Mouse (Mus musculus): ENCODE measurements at regions not wholly inside any gene's neighbourhood (a gene's known extent, or its start where the extent isn't known, plus 50 kb on each side); places are given as distances from the start of the nearest gene placed in this dataset.
A peak's percentile ranks its signal among the peaks of the same experiment; 100 is the strongest.

DNA sequence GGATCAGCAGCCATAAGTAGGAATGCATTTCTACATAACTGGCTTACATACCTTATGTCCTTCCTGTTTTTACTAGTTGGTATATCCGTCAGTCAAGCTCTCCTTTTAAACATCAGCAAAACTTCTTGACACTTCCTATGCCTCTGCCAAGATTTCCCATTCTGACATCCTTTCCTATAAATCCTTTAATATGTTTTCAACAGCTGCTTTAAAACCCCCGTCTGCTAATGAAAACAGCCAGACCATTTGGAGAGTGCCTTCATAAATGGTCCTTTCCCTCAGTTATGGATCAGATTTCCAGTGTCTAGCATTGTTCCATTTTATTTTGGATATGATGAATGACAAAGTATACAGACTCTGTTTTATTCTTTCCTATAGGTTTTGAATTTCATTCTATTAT is 270.7 kb upstream of the Rgmb start:
- Histone ChIP-seq H3K9ac (ENCODE audit: low read length) (no peak overlapping the region), H3K27me3 (ENCODE audit: control insufficient read depth, insufficient read depth, low read length) (no peaks in the 10 kb centered on the region), H3K4me2 (ENCODE audit: low read depth, low read length, severe bottlenecking) (no peak overlapping the region), H3K4me1 (replicated peaks; ENCODE audit: control insufficient read depth, insufficient read depth, low read length) (no peaks in the 10 kb centered on the region), H3K27ac (ENCODE audit: low read depth, low read length) (no peak overlapping the region), H3K4me3 (ENCODE audit: low read depth, low read length) (no peak overlapping the region), H3K36me3 (ENCODE audit: control insufficient read depth, insufficient read depth, low read length) (no peaks in the 10 kb centered on the region), H3K9me3 (ENCODE audit: control insufficient read depth, low read length) (no peaks in the 10 kb centered on the region)
- no peak for ATAC-seq (replicated peaks; ENCODE audit: low FRiP score)
- 82% methylated on average over 2 of the region's 2 CpGs for WGBS
- DNase-seq (ENCODE audit: low spot score) = no peak

DNA sequence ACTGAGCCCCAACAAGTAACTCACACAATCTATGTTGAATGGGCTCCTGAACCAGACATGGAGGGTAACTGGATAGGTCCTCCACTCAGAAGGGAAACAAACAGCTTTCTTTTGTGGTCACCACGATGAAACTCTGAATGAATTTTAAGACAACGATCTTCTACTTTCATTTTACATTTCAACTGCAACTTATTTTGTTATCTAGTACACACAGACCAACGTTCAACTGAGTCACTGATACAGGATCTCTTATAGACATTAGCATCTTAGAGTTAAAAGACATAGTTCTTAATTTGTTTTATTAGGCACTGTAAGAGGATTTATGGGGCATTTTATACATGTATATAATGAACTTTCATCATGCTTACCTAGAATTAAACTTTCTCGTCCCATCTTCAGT is 262.1 kb upstream of the Rgmb start:
- H3K4me1 ChIP-seq (replicated peaks; ENCODE audit: control insufficient read depth, insufficient read depth, low read length) = no peaks in the 10 kb centered on the region
- no peak overlapping the region for H3K27ac ChIP-seq (ENCODE audit: low read depth, low read length)
- DNase-seq (ENCODE audit: low spot score) = no peak
- 88% methylated on average over 4 of the region's 4 CpGs for WGBS
- ATAC-seq (replicated peaks; ENCODE audit: low FRiP score) = no peak
- H3K4me2 ChIP-seq (ENCODE audit: low read depth, low read length, severe bottlenecking) = no peak overlapping the region
- H3K36me3 ChIP-seq (ENCODE audit: control insufficient read depth, insufficient read depth, low read length) = no peaks in the 10 kb centered on the region
- H3K9me3 ChIP-seq (ENCODE audit: control insufficient read depth, low read length) = no peaks in the 10 kb centered on the region
- H3K27me3 ChIP-seq (ENCODE audit: control insufficient read depth, insufficient read depth, low read length) = no peaks in the 10 kb centered on the region
- H3K4me3 ChIP-seq (ENCODE audit: low read depth, low read length) = no peak overlapping the region
- no peak overlapping the region for H3K9ac ChIP-seq (ENCODE audit: low read length)

- peak; percentile 61 for ATAC-seq (replicated peaks; ENCODE audit: low FRiP score)
- DNase-seq (ENCODE audit: low spot score) = no peak
These were observed 258.9 kb upstream of the Rgmb start for GRCm38 (mm10) chr17:16089619-16090280.

DNA sequence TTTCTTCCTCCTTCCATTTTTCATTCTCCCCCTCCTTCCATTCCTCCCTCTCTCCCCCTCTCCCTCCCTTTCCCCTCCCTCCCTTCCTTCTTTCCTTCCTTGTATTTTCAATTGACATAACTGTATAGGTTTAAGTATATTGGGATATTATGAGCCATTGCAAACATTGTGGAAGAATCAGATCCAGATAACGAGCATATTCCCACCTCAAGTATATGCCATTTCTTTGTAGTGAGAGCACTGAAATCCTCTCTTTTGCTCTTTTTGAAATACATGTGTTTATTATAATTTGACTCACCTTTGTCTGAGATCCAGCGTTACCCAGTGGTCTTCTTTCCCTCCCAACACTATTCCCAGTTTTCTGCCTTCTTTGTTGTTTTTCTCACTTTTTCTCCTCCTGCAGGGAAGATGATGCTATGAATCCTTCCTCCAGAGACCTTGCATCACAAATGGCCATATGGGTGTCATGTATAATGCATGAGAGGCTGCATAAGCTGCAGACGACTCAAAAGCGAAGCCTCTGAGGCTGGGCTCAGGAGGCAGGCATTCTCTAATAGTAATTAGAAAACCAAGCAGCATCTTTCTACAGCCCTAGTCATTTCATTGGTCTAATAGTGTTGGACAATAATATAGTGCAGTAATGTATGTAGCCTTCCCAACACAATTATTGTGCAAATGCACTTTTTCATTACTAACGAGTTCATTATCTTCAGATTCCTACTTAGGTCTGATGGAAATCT is 258.2 kb upstream of the Rgmb start:
- H3K9ac ChIP-seq (ENCODE audit: low read length) = no peak overlapping the region
- ATAC-seq (replicated peaks; ENCODE audit: low FRiP score) (peak; percentile 98), DNase-seq (ENCODE audit: low spot score) (peak; percentile 50)
- no peaks in the 10 kb centered on the region for H3K9me3 ChIP-seq (ENCODE audit: control insufficient read depth, low read length)
- no peak overlapping the region for H3K4me2 ChIP-seq (ENCODE audit: low read depth, low read length, severe bottlenecking)
- H3K27me3 ChIP-seq (ENCODE audit: control insufficient read depth, insufficient read depth, low read length) = no peaks in the 10 kb centered on the region
- 28% methylated on average over 5 of the region's 5 CpGs for WGBS
- peak overlapping the region; percentile 50; the same call in 1 of the 2 replicates for H3K27ac ChIP-seq (ENCODE audit: low read depth, low read length)
- H3K4me1 ChIP-seq (replicated peaks; ENCODE audit: control insufficient read depth, insufficient read depth, low read length) = no peaks in the 10 kb centered on the region
- H3K36me3 ChIP-seq (ENCODE audit: control insufficient read depth, insufficient read depth, low read length) = no peaks in the 10 kb centered on the region
- H3K4me3 ChIP-seq (ENCODE audit: low read depth, low read length) = no peak overlapping the region

More at GRCm38 (mm10) chr17:16089619-16090280, 258.9 kb upstream of the Rgmb start:
- no peaks in the 10 kb centered on the region for H3K27me3 ChIP-seq (ENCODE audit: control insufficient read depth, insufficient read depth, low read length)
- WGBS = 62% methylated on average over 8 of the region's 8 CpGs
- peak overlapping the region; percentile 50; the same call in 1 of the 2 replicates for H3K27ac ChIP-seq (ENCODE audit: low read depth, low read length)
- H3K4me3 ChIP-seq (ENCODE audit: low read depth, low read length) = no peak overlapping the region
- no peaks in the 10 kb centered on the region for H3K4me1 ChIP-seq (replicated peaks; ENCODE audit: control insufficient read depth, insufficient read depth, low read length)
- no peaks in the 10 kb centered on the region for H3K36me3 ChIP-seq (ENCODE audit: control insufficient read depth, insufficient read depth, low read length)
- no peak overlapping the region for H3K9ac ChIP-seq (ENCODE audit: low read length)
- H3K4me2 ChIP-seq (ENCODE audit: low read depth, low read length, severe bottlenecking) = no peak overlapping the region
- no peaks in the 10 kb centered on the region for H3K9me3 ChIP-seq (ENCODE audit: control insufficient read depth, low read length)

GRCm38 (mm10) chr17:16087046-16087445 is 256.2 kb upstream of the Rgmb start:
- WGBS = 90% methylated on average over 2 of the region's 2 CpGs
- H3K36me3 ChIP-seq (ENCODE audit: control insufficient read depth, insufficient read depth, low read length) = no peaks in the 10 kb centered on the region

DNA sequence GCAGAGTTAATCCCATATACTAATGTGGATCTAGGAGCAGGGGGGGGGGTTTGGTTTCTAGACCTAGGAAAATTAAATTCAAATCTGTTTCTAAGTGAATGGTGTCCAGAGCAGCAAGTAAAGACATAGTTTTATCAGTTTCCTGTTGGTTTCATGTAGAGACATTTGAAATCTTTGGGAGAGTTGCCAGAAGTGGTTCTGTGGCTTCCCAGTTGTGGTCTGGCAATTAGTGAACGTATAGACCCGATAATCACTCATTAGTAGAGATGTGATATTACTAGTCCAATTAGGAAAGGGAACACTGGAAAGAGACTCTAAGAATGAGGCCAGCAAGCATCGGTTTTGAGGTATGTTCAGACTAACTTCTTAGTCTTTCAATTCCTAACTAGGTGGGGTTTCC is 252.0 kb upstream of the Rgmb start:
- no peaks in the 10 kb centered on the region for H3K4me1 ChIP-seq (replicated peaks; ENCODE audit: control insufficient read depth, insufficient read depth, low read length)
- DNase-seq (ENCODE audit: low spot score) = no peak
- no peak overlapping the region for H3K27ac ChIP-seq (ENCODE audit: low read depth, low read length)
- no peaks in the 10 kb centered on the region for H3K27me3 ChIP-seq (ENCODE audit: control insufficient read depth, insufficient read depth, low read length)
- no peaks in the 10 kb centered on the region for H3K9me3 ChIP-seq (ENCODE audit: control insufficient read depth, low read length)
- no peak overlapping the region for H3K4me2 ChIP-seq (ENCODE audit: low read depth, low read length, severe bottlenecking)
- ATAC-seq (replicated peaks; ENCODE audit: low FRiP score) = peak; percentile 39; the same call in 1 of the 2 replicates
- H3K36me3 ChIP-seq (ENCODE audit: control insufficient read depth, insufficient read depth, low read length) = no peaks in the 10 kb centered on the region
- 68% methylated on average over 3 of the region's 3 CpGs for WGBS
- no peak overlapping the region for H3K9ac ChIP-seq (ENCODE audit: low read length)
- no peak overlapping the region for H3K4me3 ChIP-seq (ENCODE audit: low read depth, low read length)

More at GRCm38 (mm10) chr17:16087046-16087445, 256.2 kb upstream of the Rgmb start:
- Histone ChIP-seq H3K9me3 (ENCODE audit: control insufficient read depth, low read length) (no peaks in the 10 kb centered on the region), H3K4me3 (ENCODE audit: low read depth, low read length) (no peak overlapping the region), H3K27ac (ENCODE audit: low read depth, low read length) (no peak overlapping the region), H3K4me2 (ENCODE audit: low read depth, low read length, severe bottlenecking) (no peak overlapping the region), H3K27me3 (ENCODE audit: control insufficient read depth, insufficient read depth, low read length) (no peaks in the 10 kb centered on the region), H3K9ac (ENCODE audit: low read length) (no peak overlapping the region), H3K4me1 (replicated peaks; ENCODE audit: control insufficient read depth, insufficient read depth, low read length) (no peaks in the 10 kb centered on the region)
- ATAC-seq (replicated peaks; ENCODE audit: low FRiP score) (no peak), DNase-seq (ENCODE audit: low spot score) (no peak)

GRCm38 (mm10) chr17:16078549-16078948 is 247.7 kb upstream of the Rgmb start:
- H3K9ac ChIP-seq (ENCODE audit: low read length) = no peak overlapping the region
- H3K4me1 ChIP-seq (replicated peaks; ENCODE audit: control insufficient read depth, insufficient read depth, low read length) = no peaks in the 10 kb centered on the region
- H3K36me3 ChIP-seq (ENCODE audit: control insufficient read depth, insufficient read depth, low read length) = no peaks in the 10 kb centered on the region
- no peak overlapping the region for H3K4me3 ChIP-seq (ENCODE audit: low read depth, low read length)
- WGBS = 76% methylated on average over 3 of the region's 3 CpGs
- ATAC-seq (replicated peaks; ENCODE audit: low FRiP score) = no peak
- DNase-seq (ENCODE audit: low spot score) = no peak
- H3K27ac ChIP-seq (ENCODE audit: low read depth, low read length) = no peak overlapping the region
- H3K9me3 ChIP-seq (ENCODE audit: control insufficient read depth, low read length) = no peaks in the 10 kb centered on the region
- no peak overlapping the region for H3K4me2 ChIP-seq (ENCODE audit: low read depth, low read length, severe bottlenecking)
- no peaks in the 10 kb centered on the region for H3K27me3 ChIP-seq (ENCODE audit: control insufficient read depth, insufficient read depth, low read length)

GRCm38 (mm10) chr17:16069334-16069733 is 238.5 kb upstream of the Rgmb start:
- Histone ChIP-seq H3K4me3 (ENCODE audit: low read depth, low read length) (no peak overlapping the region), H3K4me2 (ENCODE audit: low read depth, low read length, severe bottlenecking) (no peak overlapping the region), H3K9ac (ENCODE audit: low read length) (no peak overlapping the region), H3K9me3 (ENCODE audit: control insufficient read depth, low read length) (no peaks in the 10 kb centered on the region), H3K36me3 (ENCODE audit: control insufficient read depth, insufficient read depth, low read length) (no peaks in the 10 kb centered on the region), H3K4me1 (replicated peaks; ENCODE audit: control insufficient read depth, insufficient read depth, low read length) (no peaks in the 10 kb centered on the region), H3K27ac (ENCODE audit: low read depth, low read length) (no peak overlapping the region), H3K27me3 (ENCODE audit: control insufficient read depth, insufficient read depth, low read length) (no peaks in the 10 kb centered on the region)
- DNase-seq (ENCODE audit: low spot score) (no peak), ATAC-seq (replicated peaks; ENCODE audit: low FRiP score) (no peak)
- 66% methylated on average over 1 of the region's 1 CpGs for WGBS

GRCm38 (mm10) chr17:16067858-16068257 is 237.0 kb upstream of the Rgmb start:
- 93% methylated on average over 2 of the region's 2 CpGs for WGBS
- no peaks in the 10 kb centered on the region for H3K4me1 ChIP-seq (replicated peaks; ENCODE audit: control insufficient read depth, insufficient read depth, low read length)
- H3K9ac ChIP-seq (ENCODE audit: low read length) = no peak overlapping the region
- no peak overlapping the region for H3K4me2 ChIP-seq (ENCODE audit: low read depth, low read length, severe bottlenecking)
- no peaks in the 10 kb centered on the region for H3K36me3 ChIP-seq (ENCODE audit: control insufficient read depth, insufficient read depth, low read length)
- no peak for ATAC-seq (replicated peaks; ENCODE audit: low FRiP score)
- no peak for DNase-seq (ENCODE audit: low spot score)
- no peaks in the 10 kb centered on the region for H3K27me3 ChIP-seq (ENCODE audit: control insufficient read depth, insufficient read depth, low read length)
- H3K4me3 ChIP-seq (ENCODE audit: low read depth, low read length) = no peak overlapping the region
- H3K9me3 ChIP-seq (ENCODE audit: control insufficient read depth, low read length) = no peaks in the 10 kb centered on the region
- no peak overlapping the region for H3K27ac ChIP-seq (ENCODE audit: low read depth, low read length)
